Mouse (Mus musculus) urinary bladder, postnatal 10 days (tissue): ENCODE measurements around the gene Bnipl.
"Not testable (repeated sequence)": the region's sequence is repeated elsewhere in the genome, so short reads cannot be mapped to it uniquely, and the experiment has no call there.

Source experiments
- DNase-seq: peaks from one replicate; pipeline ENCODE4 v3.0.0; 2022; ENCODE audit warnings: low spot score

Gene Bnipl

GRCm38 (mm10) chr3:95235386-95236301 is 15.3 kb downstream of the Bnipl start:
- no peak for DNase-seq

GRCm38 (mm10) chr3:95233303-95233980 is 17.6 kb downstream of the Bnipl start:
- DNase-seq: no peak

- no peak for DNase-seq
These were observed 18.2 kb downstream of the Bnipl start for GRCm38 (mm10) chr3:95232771-95233170.

- no peak for DNase-seq
These were observed 19.4 kb downstream of the Bnipl start, which contains the start of gene Mllt11 for GRCm38 (mm10) chr3:95231298-95232221. TSS of gene Mllt11 (minus strand) at chr3:95232171.

- no peak for DNase-seq
These were observed 20.3 kb downstream of the Bnipl start for GRCm38 (mm10) chr3:95230495-95231297.

GRCm38 (mm10) chr3:95229781-95230494 is 21.1 kb downstream of the Bnipl start:
- DNase-seq: no peak

GRCm38 (mm10) chr3:95228894-95229780 is 21.9 kb downstream of the Bnipl start:
- DNase-seq: no peak

GRCm38 (mm10) chr3:95228148-95228893 is 22.7 kb downstream of the Bnipl start, which contains the start of gene Cdc42se1:
TSS of gene Cdc42se1 (plus strand) at chr3:95228732.
- peak; percentile 51 for DNase-seq

- no peak for DNase-seq
These were observed 23.8 kb downstream of the Bnipl start for GRCm38 (mm10) chr3:95227214-95227613.

- DNase-seq: no peak
These were observed 26.7 kb downstream of the Bnipl start for GRCm38 (mm10) chr3:95224295-95224694.

- DNase-seq: no peak
These were observed 28.0 kb downstream of the Bnipl start for GRCm38 (mm10) chr3:95223041-95223440.

- DNase-seq: no peak
These were observed 32.4 kb downstream of the Bnipl start for GRCm38 (mm10) chr3:95218466-95219137.

- DNase-seq: peak; percentile 90
These were observed 33.5 kb downstream of the Bnipl start, which contains the start of gene Gabpb2 for GRCm38 (mm10) chr3:95217255-95218134. TSS of gene Gabpb2 (minus strand) at chr3:95217916.

GRCm38 (mm10) chr3:95216655-95217254 is 34.2 kb downstream of the Bnipl start:
- DNase-seq: no peak

GRCm38 (mm10) chr3:95213609-95213975 is 37.4 kb downstream of the Bnipl start:
- no peak for DNase-seq

GRCm38 (mm10) chr3:95212889-95213608 is 37.9 kb downstream of the Bnipl start:
- not testable (repeated sequence) for DNase-seq
